Mouse (Mus musculus): Measurements from ENCODE around the gene Iqcf5. TPM values are rescaled to one million over a fixed set of nuclear protein-coding genes. Genes with fewer than 3 reads are reported as not detected.
"Not testable (repeated sequence)": the region's sequence is repeated elsewhere in the genome, so short reads cannot be mapped to it uniquely, and the experiment has no call there.

Gene Iqcf5
- total and polyA plus RNA-seq, 2 experiments: not detected

- H3K27ac ChIP-seq (replicated peaks; ENCODE audit: insufficient read depth, low read depth, low read length): no peak overlapping the region
- H3K79me2 ChIP-seq (ENCODE audit: control insufficient read depth, insufficient read depth, low read length): peaks cover 3% of the 10 kb centered on the region; the same call in 1 of the 2 replicates
- H3K4me3 ChIP-seq (ENCODE audit: insufficient read depth, low read depth, low read length): no peak overlapping the region
- TF ChIP-seq POLR2A (IDR thresholded peaks at IDR 0.05; ENCODE audit: extremely low read depth, insufficient read depth, low read length): no peak
- TF ChIP-seq CTCF (IDR thresholded peaks at IDR 0.05; ENCODE audit: low read depth, low read length): no peak
- no peak overlapping the region for H3K9ac ChIP-seq (ENCODE audit: low read depth, low read length)
- DNase-seq (ENCODE audit: extremely low read depth, low read depth, low spot score): no peak
- no peaks in the 10 kb centered on the region for H3K27me3 ChIP-seq (ENCODE audit: control insufficient read depth, insufficient read depth, low read length)
- H3K4me1 ChIP-seq (ENCODE audit: control insufficient read depth, insufficient read depth, low read length): peaks cover 7% of the 10 kb centered on the region
- H3K36me3 ChIP-seq (ENCODE audit: control insufficient read depth, insufficient read depth, low read length): peaks cover 3% of the 10 kb centered on the region; the same call in 1 of the 2 replicates
- 95% methylated on average over 15 of the region's 15 CpGs for WGBS
Measured at GRCm38 (mm10) chr9:106481075-106481474, 33.3 kb upstream of the Iqcf5 start.

GRCm38 (mm10) chr9:106481676-106482075 is 32.7 kb upstream of the Iqcf5 start:
- Histone ChIP-seq H3K9ac (ENCODE audit: low read depth, low read length) (no peak overlapping the region), H3K36me3 (ENCODE audit: control insufficient read depth, insufficient read depth, low read length) (peaks cover 3% of the 10 kb centered on the region; the same call in 1 of the 2 replicates), H3K27ac (replicated peaks; ENCODE audit: insufficient read depth, low read depth, low read length) (no peak overlapping the region), H3K4me3 (ENCODE audit: insufficient read depth, low read depth, low read length) (no peak overlapping the region), H3K27me3 (ENCODE audit: control insufficient read depth, insufficient read depth, low read length) (no peaks in the 10 kb centered on the region), H3K4me1 (ENCODE audit: control insufficient read depth, insufficient read depth, low read length) (peaks cover 6% of the 10 kb centered on the region), H3K79me2 (ENCODE audit: control insufficient read depth, insufficient read depth, low read length) (peaks cover 3% of the 10 kb centered on the region; the same call in 1 of the 2 replicates)
- WGBS: 91% methylated on average over 13 of the region's 13 CpGs
- TF ChIP-seq POLR2A (IDR thresholded peaks at IDR 0.05; ENCODE audit: extremely low read depth, insufficient read depth, low read length): no peak
- no peak for TF ChIP-seq CTCF (IDR thresholded peaks at IDR 0.05; ENCODE audit: low read depth, low read length)
- DNase-seq (ENCODE audit: extremely low read depth, low read depth, low spot score): no peak

GRCm38 (mm10) chr9:106482578-106483115 is 31.7 kb upstream of the Iqcf5 start:
- H3K36me3 ChIP-seq (ENCODE audit: control insufficient read depth, insufficient read depth, low read length): peaks cover 3% of the 10 kb centered on the region; the same call in 1 of the 2 replicates
- 91% methylated on average over 17 of the region's 17 CpGs for WGBS
- H3K79me2 ChIP-seq (ENCODE audit: control insufficient read depth, insufficient read depth, low read length): peaks cover 3% of the 10 kb centered on the region; the same call in 1 of the 2 replicates
- no peak for DNase-seq (ENCODE audit: extremely low read depth, low read depth, low spot score)
- H3K4me1 ChIP-seq (ENCODE audit: control insufficient read depth, insufficient read depth, low read length): peaks cover 5% of the 10 kb centered on the region
- no peak overlapping the region for H3K27ac ChIP-seq (replicated peaks; ENCODE audit: insufficient read depth, low read depth, low read length)
- no peak for TF ChIP-seq POLR2A (IDR thresholded peaks at IDR 0.05; ENCODE audit: extremely low read depth, insufficient read depth, low read length)
- TF ChIP-seq CTCF (IDR thresholded peaks at IDR 0.05; ENCODE audit: low read depth, low read length): no peak
- no peak overlapping the region for H3K4me3 ChIP-seq (ENCODE audit: insufficient read depth, low read depth, low read length)
- H3K27me3 ChIP-seq (ENCODE audit: control insufficient read depth, insufficient read depth, low read length): no peaks in the 10 kb centered on the region
- H3K9ac ChIP-seq (ENCODE audit: low read depth, low read length): no peak overlapping the region

GRCm38 (mm10) chr9:106483136-106483535 is 31.2 kb upstream of the Iqcf5 start:
- Histone ChIP-seq H3K27ac (replicated peaks; ENCODE audit: insufficient read depth, low read depth, low read length) (no peak overlapping the region), H3K27me3 (ENCODE audit: control insufficient read depth, insufficient read depth, low read length) (no peaks in the 10 kb centered on the region), H3K79me2 (ENCODE audit: control insufficient read depth, insufficient read depth, low read length) (0 out of 2 replicates have a peak, but pooled peaks cover 2% of the 10 kb centered on the region), H3K36me3 (ENCODE audit: control insufficient read depth, insufficient read depth, low read length) (peaks cover 3% of the 10 kb centered on the region; the same call in 1 of the 2 replicates), H3K4me3 (ENCODE audit: insufficient read depth, low read depth, low read length) (no peak overlapping the region), H3K4me1 (ENCODE audit: control insufficient read depth, insufficient read depth, low read length) (peaks cover under 1% of the 10 kb centered on the region), H3K9ac (ENCODE audit: low read depth, low read length) (no peak overlapping the region)
- 94% methylated on average over 10 of the region's 10 CpGs for WGBS
- no peak for DNase-seq (ENCODE audit: extremely low read depth, low read depth, low spot score)
- TF ChIP-seq POLR2A (IDR thresholded peaks at IDR 0.05; ENCODE audit: extremely low read depth, insufficient read depth, low read length): no peak
- no peak for TF ChIP-seq CTCF (IDR thresholded peaks at IDR 0.05; ENCODE audit: low read depth, low read length)

GRCm38 (mm10) chr9:106483606-106484005 is 30.8 kb upstream of the Iqcf5 start:
- TF ChIP-seq POLR2A (IDR thresholded peaks at IDR 0.05; ENCODE audit: extremely low read depth, insufficient read depth, low read length): no peak
- TF ChIP-seq CTCF (IDR thresholded peaks at IDR 0.05; ENCODE audit: low read depth, low read length): no peak
- H3K36me3 ChIP-seq (ENCODE audit: control insufficient read depth, insufficient read depth, low read length): peaks cover 3% of the 10 kb centered on the region; the same call in 1 of the 2 replicates
- H3K27ac ChIP-seq (replicated peaks; ENCODE audit: insufficient read depth, low read depth, low read length): no peak overlapping the region
- no peak overlapping the region for H3K4me3 ChIP-seq (ENCODE audit: insufficient read depth, low read depth, low read length)
- no peaks in the 10 kb centered on the region for H3K27me3 ChIP-seq (ENCODE audit: control insufficient read depth, insufficient read depth, low read length)
- H3K4me1 ChIP-seq (ENCODE audit: control insufficient read depth, insufficient read depth, low read length): no peaks in the 10 kb centered on the region
- H3K9ac ChIP-seq (ENCODE audit: low read depth, low read length): no peak overlapping the region
- H3K79me2 ChIP-seq (ENCODE audit: control insufficient read depth, insufficient read depth, low read length): no peaks in the 10 kb centered on the region
- 96% methylated on average over 17 of the region's 17 CpGs for WGBS
- DNase-seq (ENCODE audit: extremely low read depth, low read depth, low spot score): no peak

- WGBS: 95% methylated on average over 10 of the region's 10 CpGs
Measured at GRCm38 (mm10) chr9:106485076-106485475, 29.3 kb upstream of the Iqcf5 start.

GRCm38 (mm10) chr9:106487602-106488001 is 26.8 kb upstream of the Iqcf5 start:
- H3K27me3 ChIP-seq (ENCODE audit: control insufficient read depth, insufficient read depth, low read length); H3K79me2 ChIP-seq (ENCODE audit: control insufficient read depth, insufficient read depth, low read length): not testable (repeated sequence)
- WGBS: 94% methylated on average over 6 of the region's 6 CpGs

More at GRCm38 (mm10) chr9:106485076-106485475, 29.3 kb upstream of the Iqcf5 start:
- no peaks in the 10 kb centered on the region for H3K4me1 ChIP-seq (ENCODE audit: control insufficient read depth, insufficient read depth, low read length)
- TF ChIP-seq POLR2A (IDR thresholded peaks at IDR 0.05; ENCODE audit: extremely low read depth, insufficient read depth, low read length): no peak
- no peak for TF ChIP-seq CTCF (IDR thresholded peaks at IDR 0.05; ENCODE audit: low read depth, low read length)
- DNase-seq (ENCODE audit: extremely low read depth, low read depth, low spot score): no peak
- H3K79me2 ChIP-seq (ENCODE audit: control insufficient read depth, insufficient read depth, low read length): no peaks in the 10 kb centered on the region
- H3K36me3 ChIP-seq (ENCODE audit: control insufficient read depth, insufficient read depth, low read length): peaks cover 3% of the 10 kb centered on the region; the same call in 1 of the 2 replicates
- H3K9ac ChIP-seq (ENCODE audit: low read depth, low read length): no peak overlapping the region
- no peak overlapping the region for H3K27ac ChIP-seq (replicated peaks; ENCODE audit: insufficient read depth, low read depth, low read length)
- no peak overlapping the region for H3K4me3 ChIP-seq (ENCODE audit: insufficient read depth, low read depth, low read length)
- H3K27me3 ChIP-seq (ENCODE audit: control insufficient read depth, insufficient read depth, low read length): no peaks in the 10 kb centered on the region

More at GRCm38 (mm10) chr9:106487602-106488001, 26.8 kb upstream of the Iqcf5 start:
- H3K9ac ChIP-seq (ENCODE audit: low read depth, low read length); H3K36me3 ChIP-seq (ENCODE audit: control insufficient read depth, insufficient read depth, low read length); H3K27ac ChIP-seq (replicated peaks; ENCODE audit: insufficient read depth, low read depth, low read length); H3K4me1 ChIP-seq (ENCODE audit: control insufficient read depth, insufficient read depth, low read length); DNase-seq (ENCODE audit: extremely low read depth, low read depth, low spot score); H3K4me3 ChIP-seq (ENCODE audit: insufficient read depth, low read depth, low read length): not testable (repeated sequence)
